Mouse (Mus musculus): Measurements from ENCODE around the gene Cd101.

Cd101 gene

DNA sequence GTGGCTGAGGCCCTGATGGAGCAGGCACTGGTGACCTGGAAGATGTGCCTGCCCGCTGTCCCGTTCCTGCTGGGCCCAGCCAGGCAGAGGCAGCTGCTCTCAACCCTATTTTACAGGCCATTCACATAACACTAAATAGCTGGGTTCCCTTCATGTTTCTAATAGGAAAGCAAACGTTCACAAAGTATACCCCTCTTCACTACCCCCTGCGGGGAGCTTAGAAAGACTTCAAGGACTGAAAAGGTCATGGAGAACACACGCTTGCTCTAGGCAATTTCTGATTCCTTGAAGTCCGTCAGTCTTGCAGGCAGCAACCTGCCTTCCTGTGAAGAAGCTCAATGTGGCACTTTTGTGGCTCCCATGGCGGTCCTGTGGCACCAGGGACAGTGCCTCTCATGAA lies 12.6 kb upstream of the Cd101 start:
- no peak for DNase-seq (ENCODE audit: low read depth, low spot score)

DNA sequence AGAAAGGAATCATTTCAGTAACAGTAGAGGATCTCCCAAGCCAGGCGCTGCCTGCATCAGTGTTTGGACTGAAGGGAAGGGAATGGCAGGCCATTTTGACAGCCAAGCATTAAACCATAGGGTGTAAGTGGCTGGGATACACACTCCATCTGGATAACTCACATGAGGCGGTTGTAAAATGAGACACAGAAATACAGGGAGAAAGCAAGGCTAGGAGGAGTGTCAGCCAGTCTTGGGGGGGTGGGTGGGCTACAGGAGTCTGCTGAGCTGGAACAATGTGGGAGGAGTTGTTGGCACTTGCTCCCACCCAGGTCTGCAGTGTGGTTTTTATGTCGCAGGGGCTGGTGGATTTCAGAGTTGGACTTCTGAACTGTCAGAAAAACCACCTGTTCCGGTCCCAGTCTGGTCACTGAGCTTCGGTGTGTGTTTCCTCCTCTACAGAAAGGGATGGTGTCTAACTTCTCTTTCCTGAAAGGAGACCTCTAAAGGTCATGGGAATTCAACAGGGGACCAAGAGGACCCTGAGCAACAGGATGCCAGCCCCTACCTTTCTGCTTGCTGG lies 8.7 kb upstream of the Cd101 start:
- no peak for DNase-seq (ENCODE audit: low read depth, low spot score)

DNA sequence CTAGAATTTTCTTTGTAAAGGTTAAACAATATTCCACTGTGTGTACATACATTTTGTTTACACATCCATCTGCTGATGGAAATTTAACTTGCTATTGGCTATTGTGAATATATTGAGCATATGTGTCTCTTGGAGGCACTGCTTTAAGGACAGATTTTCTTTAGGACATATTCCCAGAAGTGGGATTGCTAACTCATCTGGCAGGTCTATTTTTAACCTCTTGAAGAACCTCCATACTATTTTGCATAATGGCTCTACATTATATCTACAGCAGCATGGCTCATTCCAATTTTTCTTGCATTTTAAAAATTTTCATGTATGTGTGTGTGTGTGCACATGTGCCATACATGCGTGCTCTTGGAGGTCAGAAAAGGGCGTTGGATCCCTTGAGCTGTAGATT lies 6.6 kb upstream of the Cd101 start:
- DNase-seq (ENCODE audit: low read depth, low spot score), result no peak

DNA sequence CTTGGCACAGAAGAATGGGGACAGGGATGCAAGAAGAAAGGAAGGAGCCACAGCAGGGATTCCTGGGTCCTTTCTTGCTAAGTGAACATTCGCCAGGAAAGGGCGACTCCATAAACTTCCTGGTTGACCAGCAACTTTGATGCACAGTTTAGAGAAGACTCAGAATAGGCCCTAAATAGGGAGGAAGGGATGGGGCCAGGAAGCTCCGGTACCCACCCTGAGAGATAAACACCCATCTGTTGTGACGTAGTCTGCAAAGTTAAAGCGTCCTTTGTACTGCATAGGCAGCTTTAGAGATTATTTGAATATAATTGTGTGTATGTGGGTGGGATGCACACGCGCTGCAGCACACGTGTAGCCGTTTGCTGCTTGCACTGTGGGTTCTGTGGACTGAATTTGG lies 5.2 kb upstream of the Cd101 start:
- no peak for DNase-seq (ENCODE audit: low read depth, low spot score)

DNA sequence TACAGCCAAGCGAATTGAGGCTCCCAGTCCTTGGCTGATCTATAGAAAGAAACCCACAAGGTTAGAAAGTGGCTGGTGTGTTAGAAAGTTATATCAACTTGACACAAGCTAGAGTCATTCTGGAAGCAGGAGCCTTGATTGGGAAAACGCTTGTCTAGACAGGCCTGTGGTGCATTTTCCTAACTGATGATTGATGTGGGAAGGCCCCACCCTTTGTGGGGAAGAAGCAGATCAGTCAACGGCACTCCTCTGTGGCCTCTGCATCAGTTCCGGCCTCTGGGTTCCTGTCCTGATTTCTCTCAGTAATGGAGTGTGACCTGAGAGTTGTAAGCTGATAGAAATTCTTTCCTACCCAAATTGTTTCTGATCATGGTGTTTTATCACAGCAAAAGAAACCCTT lies 4.3 kb upstream of the Cd101 start:
- no peak for DNase-seq (ENCODE audit: low read depth, low spot score)

DNA sequence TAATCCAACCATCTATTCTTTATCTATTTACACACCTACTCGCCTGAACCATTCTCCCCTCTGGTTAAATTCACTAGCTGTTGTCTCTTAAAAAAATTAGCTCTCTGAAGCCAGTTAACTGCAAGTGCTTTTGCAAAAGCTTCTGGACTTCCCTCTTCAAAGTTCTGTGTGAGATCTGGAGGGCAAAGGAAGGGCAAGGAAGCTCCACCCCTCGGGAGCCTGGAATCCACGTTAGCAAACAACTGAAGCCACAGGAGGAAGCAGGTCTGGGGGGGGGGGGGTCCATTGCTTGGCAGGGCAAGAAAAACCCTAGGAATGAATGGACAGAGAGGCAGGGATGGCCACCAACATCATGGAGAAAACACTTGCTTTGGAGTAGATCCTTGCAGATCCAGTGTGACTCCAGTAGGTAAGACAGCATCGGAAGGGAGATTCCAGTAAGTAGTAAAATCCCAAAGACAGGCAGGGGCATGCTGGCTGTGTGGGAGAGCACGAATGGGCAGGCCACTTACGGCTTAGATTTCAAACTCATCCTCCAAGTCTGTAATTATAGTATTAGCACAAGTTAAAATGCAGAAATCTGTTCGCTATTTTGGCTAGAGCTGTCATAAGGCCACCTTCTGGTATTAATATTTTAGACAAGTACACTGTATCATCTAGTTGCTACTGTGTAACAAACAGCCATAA lies 2.2 kb upstream of the Cd101 start:
- no peak for DNase-seq (ENCODE audit: low read depth, low spot score)

DNA sequence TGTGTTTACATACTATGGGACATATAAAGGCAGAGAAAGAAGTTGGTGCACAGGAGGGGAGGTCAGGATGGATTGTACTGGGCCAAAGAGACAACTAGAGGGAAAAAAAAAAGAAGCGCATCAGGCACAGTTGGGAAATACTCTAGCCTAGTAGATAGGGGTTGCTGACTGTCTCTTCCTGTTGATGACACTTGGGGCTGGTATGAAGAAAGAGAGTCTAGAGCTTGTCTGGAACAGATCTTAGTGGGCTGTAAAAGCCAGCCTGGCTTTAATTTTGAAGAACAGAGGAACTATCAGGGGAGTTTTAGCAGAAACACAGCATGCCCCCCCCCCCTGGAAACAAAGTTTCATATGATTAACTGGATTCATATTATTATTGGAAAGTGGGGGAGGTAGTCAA lies 1.3 kb upstream of the Cd101 start:
- no peak for DNase-seq (ENCODE audit: low read depth, low spot score)

DNA sequence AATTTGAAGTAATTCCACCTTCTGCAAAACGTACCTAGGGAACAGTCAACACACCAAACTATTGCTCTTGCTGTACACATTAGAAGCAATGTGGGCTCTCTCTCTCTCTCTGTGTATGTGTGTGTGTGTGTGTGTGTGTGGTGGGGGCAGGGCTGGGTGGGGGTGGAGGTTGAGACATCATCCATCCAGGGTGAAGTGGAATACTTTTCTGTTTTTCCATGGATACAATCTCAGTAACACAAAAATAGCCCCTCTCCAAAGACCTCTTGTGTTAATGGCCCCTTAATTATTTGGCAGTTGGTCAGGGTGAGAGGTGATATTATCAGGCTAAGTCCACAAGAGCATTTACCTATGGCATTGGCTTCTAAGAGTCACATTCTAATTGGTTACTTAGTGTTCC lies 2.6 kb downstream of the Cd101 start:
- DNase-seq (ENCODE audit: low read depth, low spot score), result no peak

DNA sequence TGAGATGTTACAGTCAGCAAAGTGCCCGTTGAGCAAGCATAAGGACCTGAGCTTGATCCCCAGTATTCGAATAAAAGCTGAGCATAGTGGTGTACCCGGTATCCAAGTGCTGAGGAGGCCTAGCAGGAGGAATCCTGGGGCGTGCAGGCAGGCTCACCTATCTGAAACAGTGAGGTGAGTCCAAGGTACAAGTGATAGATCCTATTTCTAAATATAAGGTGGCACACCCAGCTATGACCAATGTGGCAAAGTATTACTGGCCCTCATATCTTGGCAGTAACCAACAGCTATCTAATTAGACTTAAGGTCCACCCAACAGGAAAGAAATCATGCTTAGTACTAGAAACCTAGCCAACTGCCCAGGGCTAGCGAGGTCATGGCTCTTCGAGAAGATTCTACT lies 6.4 kb downstream of the Cd101 start:
- no peak for DNase-seq (ENCODE audit: low read depth, low spot score)

DNA sequence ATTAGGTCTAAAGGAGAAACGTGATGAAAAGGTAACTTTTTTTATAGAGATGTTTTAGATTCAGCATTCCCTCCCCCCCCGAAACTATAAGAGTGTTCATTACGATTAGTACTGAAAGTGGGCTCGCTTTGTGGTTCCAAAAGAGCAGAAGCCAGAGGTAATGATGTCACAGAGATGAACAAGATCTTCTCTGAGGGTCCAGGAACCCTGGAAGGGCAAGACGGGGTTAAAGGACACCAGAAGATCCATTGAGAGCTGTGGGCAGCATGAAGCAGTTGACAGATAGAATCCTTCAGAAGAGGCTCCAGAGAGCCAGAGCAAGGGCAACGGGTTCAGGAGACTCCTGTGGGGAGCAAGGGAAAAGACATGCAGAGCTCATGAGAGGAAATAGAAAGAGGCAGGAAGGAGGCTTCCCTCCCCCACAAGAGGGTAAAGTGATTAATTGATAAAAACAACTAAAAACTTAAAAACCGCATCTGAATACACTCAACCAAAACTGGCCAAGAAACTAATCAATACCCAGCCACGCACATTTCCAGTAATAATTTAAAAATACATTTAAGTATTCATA lies 7.8 kb downstream of the Cd101 start:
- no peak for DNase-seq (ENCODE audit: low read depth, low spot score)

DNA sequence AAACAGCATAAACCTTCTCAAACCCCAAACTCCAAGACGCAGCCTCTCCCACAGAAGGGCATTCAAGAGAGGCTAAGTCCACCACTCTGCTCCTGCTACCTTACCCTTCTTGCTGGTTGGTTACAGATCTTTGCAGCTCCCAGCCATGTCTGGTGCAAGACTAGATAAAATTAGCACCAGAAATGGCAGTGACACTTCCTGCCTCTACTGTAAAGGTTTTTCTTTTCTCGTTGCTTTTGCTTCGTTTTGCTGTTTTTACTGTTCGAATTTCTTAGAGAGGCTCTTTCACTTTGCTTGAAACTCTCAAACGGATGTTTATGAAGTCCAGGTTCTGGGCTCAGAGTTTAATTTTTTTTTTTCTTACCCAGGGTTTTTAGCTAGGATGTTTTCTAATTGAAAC lies 8.3 kb downstream of the Cd101 start:
- no peak for DNase-seq (ENCODE audit: low read depth, low spot score)

DNA sequence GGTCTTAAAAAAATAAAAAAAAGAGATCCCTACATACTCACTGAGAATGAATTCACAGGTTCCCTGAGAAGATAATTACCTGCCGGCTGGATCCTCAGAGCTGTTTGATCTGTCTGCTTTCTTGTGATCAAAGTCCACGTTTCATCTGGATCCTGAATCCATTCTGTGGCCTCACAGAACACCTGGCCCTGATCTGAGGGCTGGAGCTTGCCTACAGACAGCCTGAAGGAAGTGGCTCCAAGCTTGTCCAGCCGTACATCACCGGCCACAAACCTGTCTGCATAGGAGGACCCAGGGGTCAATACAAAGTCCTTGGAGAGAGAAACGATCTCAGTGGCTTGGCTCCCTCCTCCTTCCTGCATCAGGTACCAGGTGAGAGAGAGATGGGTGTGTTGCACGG lies 10.9 kb downstream of the Cd101 start:
- DNase-seq (ENCODE audit: low read depth, low spot score), result no peak

DNA sequence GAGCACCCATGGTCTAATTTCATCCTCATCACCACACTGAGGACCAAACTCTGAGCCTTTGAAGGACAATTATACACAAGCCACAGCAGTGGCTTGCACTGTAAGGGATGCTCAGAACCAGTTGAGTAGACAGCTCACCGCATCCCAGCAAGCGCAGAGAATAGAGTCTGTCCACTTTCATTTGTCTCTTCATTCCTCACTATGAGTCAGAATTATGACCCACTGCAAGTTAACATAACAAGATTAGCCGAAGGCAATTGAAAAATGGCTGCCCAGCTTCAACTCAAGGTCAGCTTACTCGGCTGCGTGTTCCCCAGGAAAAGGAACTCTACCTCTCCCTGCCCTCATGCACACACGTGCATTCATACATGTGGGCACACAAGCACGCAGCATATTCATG lies 13.3 kb downstream of the Cd101 start:
- DNase-seq (ENCODE audit: low read depth, low spot score), result no peak

DNA sequence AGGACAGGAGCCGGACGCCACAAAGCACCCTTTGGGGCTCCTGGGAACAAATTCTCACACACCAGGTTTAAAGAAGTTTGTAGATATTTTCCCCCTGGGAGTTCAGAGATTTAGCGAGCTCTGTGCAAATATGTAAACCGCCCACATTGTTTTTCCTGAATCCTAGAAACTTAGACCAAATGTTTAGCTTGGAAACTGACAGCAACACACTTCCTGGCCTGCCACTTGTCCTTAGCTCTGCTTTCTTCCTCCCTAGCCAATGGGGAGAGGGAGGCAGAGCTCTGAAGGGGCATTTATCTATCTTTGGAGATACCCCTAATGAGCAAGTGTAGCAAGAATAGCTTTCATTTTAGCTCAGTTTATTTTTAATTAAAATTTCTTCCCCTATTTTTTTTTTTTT lies 14.1 kb downstream of the Cd101 start:
- DNase-seq (ENCODE audit: low read depth, low spot score), result no peak

DNA sequence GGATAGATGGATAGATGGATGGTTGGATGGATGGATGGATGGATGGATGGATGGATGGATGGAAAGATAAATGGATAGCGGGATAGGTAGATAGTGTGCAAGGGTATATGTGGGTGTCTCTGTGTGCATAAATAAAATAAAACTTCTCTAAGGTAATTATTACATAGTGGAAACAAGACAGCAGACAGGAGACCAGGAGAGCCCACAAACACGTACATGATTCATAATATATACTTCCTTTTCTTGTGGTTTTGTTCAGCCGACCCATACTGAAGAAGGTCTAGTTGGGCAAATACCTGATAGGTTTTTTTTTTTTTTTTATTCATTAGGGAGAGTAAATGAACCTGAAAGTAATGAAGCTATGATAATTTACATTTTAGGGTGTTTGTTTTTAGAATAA lies 15.8 kb downstream of the Cd101 start:
- no peak for DNase-seq (ENCODE audit: low read depth, low spot score)

DNA sequence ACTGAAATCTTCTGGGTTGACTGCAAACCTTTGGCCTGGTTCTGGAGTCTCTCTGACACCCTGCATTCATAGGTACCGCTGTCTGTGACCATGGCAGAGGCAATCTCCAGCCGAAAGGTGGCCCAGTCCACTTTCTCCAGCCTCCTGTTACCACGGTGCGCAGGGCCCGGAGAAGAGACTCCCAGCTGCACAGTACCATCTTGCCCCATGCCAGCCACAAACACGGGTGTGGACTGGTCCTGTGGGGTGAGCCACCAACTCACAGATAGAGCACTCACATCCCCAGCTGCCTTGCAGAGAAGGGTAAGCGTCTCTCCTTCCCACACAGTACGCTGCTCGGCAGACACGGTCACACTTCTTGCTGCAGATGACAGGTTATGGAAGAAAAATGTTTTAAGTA lies 16.4 kb downstream of the Cd101 start:
- DNase-seq (ENCODE audit: low read depth, low spot score), result no peak

DNA sequence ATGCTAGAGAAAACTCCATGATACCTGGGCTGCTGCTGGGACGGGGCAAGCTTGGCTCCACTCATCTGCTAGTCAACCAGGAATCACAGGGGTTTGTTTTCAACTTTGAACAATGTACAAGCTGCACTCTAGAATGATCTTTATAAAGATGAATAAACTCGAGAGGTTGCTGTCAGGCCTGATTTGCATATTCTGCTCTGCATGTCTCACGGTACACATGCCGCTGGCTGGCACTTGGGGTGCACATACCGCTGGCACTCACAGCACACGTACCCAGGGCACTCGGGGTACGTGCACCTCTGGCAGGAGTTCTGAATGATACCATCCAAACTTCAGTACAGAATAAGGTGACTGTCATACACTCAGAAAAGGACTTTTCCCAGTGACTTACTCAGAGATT lies 16.8 kb downstream of the Cd101 start:
- no peak for DNase-seq (ENCODE audit: low read depth, low spot score)

DNA sequence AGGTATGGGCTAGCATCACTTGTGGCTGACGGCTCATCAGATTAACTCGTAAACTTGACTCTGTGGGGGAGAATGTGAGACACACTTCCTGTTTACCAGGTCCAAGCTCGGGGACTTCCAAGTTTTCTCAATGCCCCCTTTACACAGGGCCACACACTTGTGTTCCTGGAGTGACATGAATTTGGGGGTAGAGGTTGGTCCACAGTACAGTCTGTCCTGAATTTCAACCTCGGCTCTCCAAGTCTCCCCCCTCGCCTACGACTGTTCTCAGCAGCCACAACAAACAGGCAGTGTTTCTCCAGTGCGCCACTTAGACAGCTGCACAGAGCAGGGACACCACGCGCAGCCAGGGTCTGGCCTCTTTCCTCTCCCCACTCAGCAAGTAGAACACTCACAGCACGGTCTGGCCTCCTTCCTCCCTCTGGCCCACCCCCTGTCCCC lies 17.2 kb downstream of the Cd101 start:
- DNase-seq (ENCODE audit: low read depth, low spot score), result no peak

DNA sequence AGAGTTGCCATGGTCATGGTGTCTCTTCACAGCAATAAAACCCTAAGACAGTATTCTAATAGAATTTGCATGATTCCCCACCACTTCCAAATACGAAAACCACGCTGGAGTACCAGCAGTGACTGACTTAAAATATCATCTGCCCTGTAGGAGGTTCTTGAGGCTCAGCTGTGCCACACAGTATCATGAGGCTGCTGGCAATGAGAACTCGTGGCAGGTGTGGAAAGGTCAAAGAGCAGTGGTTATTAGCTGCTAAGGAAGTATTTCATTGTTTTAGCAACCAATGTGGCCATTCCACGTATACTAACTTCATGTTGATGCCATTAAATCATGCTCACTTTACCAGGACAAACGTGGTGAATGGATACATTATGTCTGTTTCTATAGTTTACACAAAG lies 18.2 kb downstream of the Cd101 start:
- DNase-seq (ENCODE audit: low read depth, low spot score), result no peak

DNA sequence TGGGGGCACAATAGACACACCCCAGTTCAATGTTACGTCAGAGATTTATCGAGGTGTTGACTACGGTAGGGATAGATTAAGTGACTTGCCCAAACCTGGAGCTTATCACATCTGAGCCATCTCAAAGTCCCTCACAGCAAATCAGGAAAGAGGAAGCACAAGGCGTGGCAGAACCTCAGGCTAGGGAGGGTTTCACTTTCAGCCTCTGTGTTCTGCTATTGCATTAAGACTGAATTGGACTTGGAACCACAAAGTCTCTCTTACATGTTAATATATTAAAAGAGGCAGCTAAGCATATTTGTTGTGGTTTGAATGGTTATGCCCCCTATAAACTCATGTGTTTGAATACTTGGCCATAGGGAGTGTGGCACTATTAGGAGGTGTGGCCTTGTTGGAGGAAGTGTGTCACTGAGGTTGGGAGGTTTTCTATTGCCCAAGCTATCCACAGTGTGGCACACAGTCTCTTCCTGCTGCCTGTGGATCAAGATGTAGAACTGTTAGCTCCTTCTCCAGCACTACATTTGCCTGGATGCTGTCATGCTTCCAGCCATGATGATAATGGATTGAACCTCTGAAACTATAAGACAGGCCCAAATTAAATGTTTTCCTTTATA lies 18.7 kb downstream of the Cd101 start:
- DNase-seq (ENCODE audit: low read depth, low spot score), result no peak

DNA sequence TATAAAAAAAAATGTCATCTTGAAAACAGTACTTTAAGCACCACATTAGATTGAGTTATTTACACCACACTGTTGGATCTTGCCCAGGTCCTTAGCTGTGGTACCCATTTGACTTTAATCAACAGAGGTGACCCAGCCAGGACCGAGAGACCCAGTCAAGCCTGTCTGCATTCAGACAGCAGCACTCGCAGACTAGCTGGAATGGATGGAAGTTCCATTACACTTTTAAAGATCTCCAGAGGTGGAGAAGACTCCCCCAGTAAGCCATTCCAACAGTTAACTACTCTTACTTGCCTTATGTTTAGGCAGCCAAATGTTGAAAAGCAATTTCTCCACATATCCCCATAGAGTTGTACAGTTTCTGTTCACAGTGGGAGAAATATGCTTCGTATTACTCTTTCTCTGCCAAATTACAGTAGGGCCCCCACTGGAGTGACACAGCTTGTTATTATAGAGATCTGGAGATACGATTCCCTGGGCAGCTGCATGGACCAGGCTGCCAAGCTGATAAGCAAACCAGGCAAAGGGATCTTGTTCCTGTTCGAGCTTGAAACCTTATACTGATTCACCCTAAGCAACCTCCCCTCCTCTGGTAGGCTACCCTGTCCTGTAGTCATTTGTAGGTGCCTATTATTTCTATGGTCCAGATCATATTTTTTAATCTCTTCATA lies 22.1 kb downstream of the Cd101 start:
- DNase-seq (ENCODE audit: low read depth, low spot score), result no peak

DNA sequence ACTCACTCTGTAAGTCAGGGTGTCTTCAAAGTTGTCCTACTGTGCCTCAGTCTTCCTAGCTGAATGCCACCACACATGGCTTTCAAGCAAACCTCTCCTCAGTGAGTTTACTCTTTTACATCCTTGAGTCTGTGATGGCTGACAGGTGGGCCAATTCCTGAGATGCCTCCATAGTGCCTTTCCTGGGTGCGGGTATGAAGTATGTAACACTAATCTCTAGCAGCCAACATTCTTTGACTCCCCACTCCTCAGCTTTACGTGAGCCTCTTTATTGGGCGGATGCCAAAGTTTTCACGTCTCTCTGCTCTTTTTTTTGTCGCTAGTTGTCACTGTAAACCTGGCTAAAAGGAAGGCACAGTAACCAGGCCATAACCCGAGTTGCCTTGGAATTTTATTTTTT lies 24.0 kb downstream of the Cd101 start:
- DNase-seq (ENCODE audit: low read depth, low spot score), result no peak

Data from retina, adult 2 months (tissue).